Mouse (Mus musculus) hindbrain, embryonic 11.5 days (tissue): ENCODE data around the gene Rnf167. TPM values are rescaled to one million over a fixed set of nuclear protein-coding genes. Genes with fewer than 3 reads are reported as not detected.

Experiments
- ATAC-seq: fragments of 200-750 bp; cut with Nextera tagmentation; 2 replicates; pipeline ENCODE4 v1.8.0; 2017; ENCODE audit warnings: mild to moderate bottlenecking, moderate TSS enrichment, moderate library complexity; ENCODE audit not compliant: low FRiP score
- DNase-seq: peaks from one replicate; pipeline ENCODE4 v3.0.0-alpha.2; 2015; ENCODE audit warnings: low spot score
- H3K27ac ChIP-seq: fragments of 300-500 bp; sonication (generic); 2 replicates; pipeline ENCODE4 v1.5.1; 2014; ENCODE audit warnings: mild to moderate bottlenecking, low read depth, low read length
- H3K27me3 ChIP-seq: fragments of 300-500 bp; sonication (generic); 2 replicates; pipeline ENCODE4 v1.6.1; 2014; ENCODE audit warnings: mild to moderate bottlenecking, low read length, moderate library complexity, mixed read lengths; ENCODE audit not compliant: control insufficient read depth, insufficient read depth
- H3K36me3 ChIP-seq: fragments of 300-500 bp; sonication (generic); 2 replicates; pipeline ENCODE4 v1.6.1; 2014; ENCODE audit warnings: mild to moderate bottlenecking, low read length, moderate library complexity, mixed read lengths; ENCODE audit not compliant: control insufficient read depth, insufficient read depth
- H3K4me1 ChIP-seq: fragments of 300-500 bp; sonication (generic); replicated peaks from 2 replicates; pipeline ENCODE4 v1.6.1; 2014; ENCODE audit warnings: low read length, mixed read lengths; ENCODE audit not compliant: control insufficient read depth, insufficient read depth
- H3K4me2 ChIP-seq: fragments of 300-500 bp; sonication (generic); replicated peaks from 2 replicates; pipeline ENCODE4 v1.6.1; 2014; ENCODE audit warnings: mild to moderate bottlenecking, low read depth, low read length
- H3K4me3 ChIP-seq: fragments of 300-500 bp; sonication (generic); 2 replicates; pipeline ENCODE4 v1.5.1; 2014; ENCODE audit warnings: low read depth, low read length
- H3K9ac ChIP-seq: fragments of 300-500 bp; sonication (generic); 2 replicates; pipeline ENCODE4 v1.6.1; 2014; ENCODE audit warnings: low read depth, low read length
- H3K9me3 ChIP-seq: fragments of 300-500 bp; sonication (generic); 2 replicates; pipeline ENCODE4 v1.6.1; 2016; ENCODE audit warnings: low read length; ENCODE audit not compliant: control insufficient read depth
- WGBS: fragments of 180-500 bp; shearing (Covaris S2); extraction: QIAGEN DNeasy Blood & Tissue Kit; methylation state at CpG from one replicate; pipeline ENCODE4 v1.1.7; 2014; 5-methylcytosine and 5-hydroxymethylcytosine counted together
- polyA plus RNA-seq: library from polyadenylated mRNA; unstranded; fragments of >200 nt; fragmentation: Nextera tagmentation; extraction: Ambion mirVana; gene quantifications from 2 replicates; pipeline ENCODE4 v1.2.1, GENCODE M21; 2014

Gene Rnf167
- polyA plus RNA-seq, 1 experiment from 2014 or later = 94.3 TPM

DNA sequence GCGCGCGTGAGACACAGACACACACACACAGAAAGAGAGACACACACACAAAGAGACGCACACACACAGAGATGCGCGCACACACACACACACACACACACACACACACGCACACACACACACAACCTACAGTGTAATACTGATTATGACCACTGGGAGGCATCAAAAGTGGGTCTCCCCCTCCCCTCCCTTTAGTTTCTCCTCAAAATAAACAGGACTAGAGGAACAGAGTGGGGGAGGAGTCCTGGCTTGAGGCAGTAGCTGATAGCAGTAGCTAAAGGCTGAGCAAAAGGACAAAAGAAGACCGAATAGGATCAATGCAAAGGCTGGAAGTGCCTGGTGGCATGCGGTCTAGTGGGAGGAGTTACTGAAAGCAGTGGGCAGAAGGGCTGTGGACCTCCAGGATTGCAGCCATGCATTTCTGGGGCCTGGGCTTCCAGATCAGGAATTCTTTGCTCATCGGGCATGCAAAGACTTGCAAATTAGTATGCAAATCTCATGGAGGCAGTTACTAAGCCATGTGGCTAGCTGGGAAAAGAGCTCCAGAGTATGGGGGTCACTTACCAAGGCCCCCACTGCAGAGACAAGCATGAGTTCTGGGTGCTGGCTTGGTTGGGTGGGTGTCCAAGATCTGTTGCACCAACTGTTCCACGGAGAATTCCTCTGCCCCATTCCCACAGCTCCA, 35.0 kb downstream of the Rnf167 start:
- Histone ChIP-seq H3K9ac (0 out of 2 replicates have a peak overlapping the region, but pooled peaks have one; percentile 11), H3K36me3 (no peaks in the 10 kb centered on the region), H3K4me3 (no peak overlapping the region), H3K4me1 (peaks cover 7% of the 10 kb centered on the region; the same call in 1 of the 2 replicates), H3K4me2 (no peak overlapping the region), H3K27ac (peak overlapping the region; percentile 8), H3K27me3 (no peaks in the 10 kb centered on the region), H3K9me3 (no peaks in the 10 kb centered on the region)
- ATAC-seq (peak; percentile 83), DNase-seq (peak; percentile 83)
- WGBS = 14% methylated on average over 11 of the region's 11 CpGs

GRCm38 (mm10) chr11:70683640-70684039, 36.6 kb downstream of the Rnf167 start:
- WGBS = 86% methylated on average over 5 of the region's 5 CpGs
- DNase-seq = no peak
- no peaks in the 10 kb centered on the region for H3K27me3 ChIP-seq
- no peak overlapping the region for H3K4me3 ChIP-seq
- no peaks in the 10 kb centered on the region for H3K9me3 ChIP-seq
- no peaks in the 10 kb centered on the region for H3K36me3 ChIP-seq
- peaks cover 11% of the 10 kb centered on the region; the same call in 1 of the 2 replicates for H3K4me1 ChIP-seq
- ATAC-seq = no peak
- no peak overlapping the region for H3K9ac ChIP-seq
- H3K27ac ChIP-seq = no peak overlapping the region
- H3K4me2 ChIP-seq = no peak overlapping the region

DNA sequence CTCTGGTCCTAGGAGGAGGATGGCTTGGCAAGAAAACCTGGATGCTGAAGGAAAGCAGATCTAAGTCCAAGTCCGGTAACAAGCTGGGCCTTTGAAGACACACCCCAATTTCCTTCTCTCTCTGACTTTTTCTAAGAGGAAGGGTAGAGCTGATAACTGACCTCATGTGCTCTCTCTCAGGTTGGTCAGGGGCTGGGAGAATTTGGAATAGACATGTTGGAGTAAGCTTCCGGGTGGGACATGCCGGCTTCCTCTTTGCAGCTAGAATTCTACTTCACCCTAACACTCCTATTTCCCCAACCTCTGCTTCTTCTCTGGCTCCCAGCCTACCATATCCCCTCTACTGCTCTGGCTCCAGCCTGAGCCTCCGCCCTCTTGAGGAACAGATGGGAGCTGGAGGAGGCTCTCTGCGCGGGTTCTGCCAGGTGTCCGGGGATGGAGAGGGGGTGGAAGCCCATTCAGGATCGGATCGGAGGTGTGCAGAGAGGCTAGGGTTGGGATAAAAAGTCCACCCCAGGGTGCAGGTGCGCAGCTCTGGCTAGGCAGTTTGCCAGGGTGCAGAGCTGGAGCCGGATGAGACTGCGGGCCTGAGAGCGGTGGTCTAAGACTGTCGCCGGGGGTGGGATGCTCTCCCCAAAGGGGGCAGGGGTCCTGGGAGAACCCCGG, 40.0 kb downstream of the Rnf167 start:
- Histone ChIP-seq H3K4me1 (peaks cover 13% of the 10 kb centered on the region; the same call in 1 of the 2 replicates), H3K27me3 (no peaks in the 10 kb centered on the region), H3K4me3 (peak overlapping the region; percentile 67), H3K27ac (peak overlapping the region; percentile 61), H3K9ac (peak overlapping the region; percentile 84), H3K9me3 (no peaks in the 10 kb centered on the region), H3K4me2 (peak overlapping the region; percentile 80), H3K36me3 (no peaks in the 10 kb centered on the region)
- ATAC-seq = peak; percentile 73
- DNase-seq = peak; percentile 56
- WGBS = 5% methylated on average over 16 of the region's 16 CpGs

DNA sequence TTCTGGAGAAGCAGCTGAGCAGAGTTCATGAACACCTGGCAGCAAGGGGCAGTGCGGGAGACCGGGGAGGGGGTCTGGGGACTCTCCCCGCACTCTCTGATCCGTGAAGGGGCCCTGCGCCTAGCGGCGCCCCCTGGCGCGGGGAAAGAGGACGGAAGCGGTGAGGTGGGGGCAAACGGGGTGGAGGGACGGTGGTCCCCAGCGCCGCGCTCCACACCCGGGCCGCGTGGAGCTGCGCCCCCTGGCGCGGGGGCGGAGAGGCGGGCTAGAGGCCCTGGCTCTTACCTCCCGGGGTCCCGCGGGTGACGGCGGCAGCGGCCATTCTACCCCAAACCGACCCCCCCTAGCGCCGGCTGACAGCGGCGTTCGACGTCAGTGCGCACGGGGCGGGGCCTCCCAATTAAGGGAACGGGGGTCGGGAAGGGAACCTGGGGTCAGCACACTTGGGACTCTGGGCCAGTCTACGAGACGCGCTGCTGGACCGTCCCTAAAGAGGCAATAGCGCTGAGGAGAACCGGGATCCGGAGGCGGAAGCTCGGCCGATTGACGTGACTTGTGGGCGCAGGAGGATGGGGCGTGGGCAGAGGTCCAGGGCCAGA, 40.7 kb downstream of the Rnf167 start, which contains the start of gene Camta2:
Gene Camta2 (minus strand): TSS at position 505 of the 599 bp plus-strand sequence.
- Histone ChIP-seq H3K4me1 (peaks cover 9% of the 10 kb centered on the region; the same call in 1 of the 2 replicates), H3K36me3 (no peaks in the 10 kb centered on the region), H3K4me3 (peak within 1 kb of the TSS; percentile 67), H3K9ac (peak within 1 kb of the TSS; percentile 84), H3K27ac (peak within 1 kb of the TSS; percentile 61), H3K4me2 (peak within 1 kb of the TSS; percentile 80), H3K27me3 (no peaks in the 10 kb centered on the region), H3K9me3 (no peaks in the 10 kb centered on the region)
- WGBS = 0% methylated on average over 42 of the region's 55 CpGs
- DNase-seq (peak; percentile 89), ATAC-seq (peak; percentile 85)

DNA sequence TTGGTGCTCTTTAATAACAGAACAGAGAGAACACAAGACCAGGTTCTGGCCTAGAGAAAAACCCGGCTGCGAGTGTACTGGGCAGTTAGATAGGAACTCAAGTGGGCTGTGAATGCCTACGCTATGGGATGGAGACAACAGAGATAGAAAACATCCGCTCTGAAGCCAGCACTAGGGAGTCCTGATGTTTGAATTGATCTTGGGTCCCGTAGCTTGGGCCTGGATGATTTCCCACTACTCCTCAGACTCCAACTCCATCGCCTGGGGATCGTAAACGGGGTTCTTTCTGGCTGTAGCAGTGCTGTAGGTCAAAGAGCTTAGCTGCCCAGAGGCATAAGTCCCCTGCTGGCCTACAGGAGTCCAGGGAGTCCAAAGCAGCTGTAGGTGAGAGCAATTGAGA, 41.3 kb downstream of the Rnf167 start:
- ATAC-seq = 0 out of 2 replicates have a peak, but pooled peaks have one; percentile 11
- Histone ChIP-seq H3K9ac (peak overlapping the region; percentile 84), H3K36me3 (no peaks in the 10 kb centered on the region), H3K9me3 (no peaks in the 10 kb centered on the region), H3K27ac (peak overlapping the region; percentile 61; the same call in 1 of the 2 replicates), H3K4me1 (peaks cover 9% of the 10 kb centered on the region; the same call in 1 of the 2 replicates), H3K4me2 (peak overlapping the region; percentile 80), H3K27me3 (no peaks in the 10 kb centered on the region), H3K4me3 (peak overlapping the region; percentile 67)
- WGBS = 13% methylated on average over 8 of the region's 8 CpGs
- DNase-seq = no peak

DNA sequence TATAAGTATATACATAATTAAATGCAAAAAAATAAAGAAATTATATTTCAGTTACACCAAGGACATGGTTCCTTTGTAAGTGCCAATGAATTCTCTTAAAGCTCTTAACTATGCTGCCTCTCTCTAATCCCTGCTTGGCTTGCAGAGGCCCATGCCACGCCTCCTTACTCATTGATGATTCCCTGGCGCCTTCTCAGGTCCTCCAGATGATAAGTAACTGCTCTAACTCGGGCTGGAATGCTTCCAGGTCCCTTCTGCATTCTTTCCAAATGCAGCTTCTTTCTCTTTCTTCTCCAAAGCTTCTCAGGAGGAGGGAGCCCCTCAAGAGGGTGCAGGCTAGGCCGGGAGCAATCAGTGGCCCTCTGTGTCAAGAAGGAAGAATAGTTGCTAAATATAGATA, 42.5 kb downstream of the Rnf167 start:
- Histone ChIP-seq H3K4me1 (peaks cover 9% of the 10 kb centered on the region; the same call in 1 of the 2 replicates), H3K9ac (no peak overlapping the region), H3K27me3 (no peaks in the 10 kb centered on the region), H3K36me3 (no peaks in the 10 kb centered on the region), H3K4me2 (no peak overlapping the region), H3K27ac (no peak overlapping the region), H3K4me3 (no peak overlapping the region), H3K9me3 (no peaks in the 10 kb centered on the region)
- no peak for ATAC-seq
- no peak for DNase-seq
- 65% methylated on average over 4 of the region's 4 CpGs for WGBS

DNA sequence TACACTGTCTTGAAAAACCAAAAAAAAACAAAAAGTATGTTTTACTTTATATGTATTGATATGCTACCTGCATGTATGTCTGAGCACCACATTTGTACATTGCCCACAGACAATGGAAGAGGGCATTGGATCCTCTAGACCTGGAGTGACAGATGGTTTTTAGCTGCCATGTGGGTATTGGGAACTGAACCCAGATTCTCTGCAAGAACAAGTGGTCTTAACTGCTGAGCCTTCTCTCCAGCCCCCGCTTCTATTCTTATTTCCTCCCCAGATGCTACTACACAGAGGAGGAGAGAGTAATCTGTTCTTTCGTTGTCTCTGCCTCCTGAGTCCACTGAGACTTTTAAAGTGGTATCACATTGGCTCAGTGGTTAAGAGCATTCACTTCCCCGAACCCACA, 46.5 kb downstream of the Rnf167 start:
- Histone ChIP-seq H3K9me3 (no peaks in the 10 kb centered on the region), H3K4me2 (no peak overlapping the region), H3K4me3 (no peak overlapping the region), H3K27ac (no peak overlapping the region), H3K4me1 (peaks cover 3% of the 10 kb centered on the region; the same call in 1 of the 2 replicates), H3K36me3 (no peaks in the 10 kb centered on the region), H3K9ac (no peak overlapping the region), H3K27me3 (no peaks in the 10 kb centered on the region)
- ATAC-seq (no peak), DNase-seq (no peak)
- 71% methylated on average over 3 of the region's 3 CpGs for WGBS

GRCm38 (mm10) chr11:70697376-70697775, 50.3 kb downstream of the Rnf167 start:
- Histone ChIP-seq H3K9ac (no peak overlapping the region), H3K4me1 (peaks cover 6% of the 10 kb centered on the region), H3K27ac (no peak overlapping the region), H3K4me2 (no peak overlapping the region), H3K9me3 (no peaks in the 10 kb centered on the region), H3K27me3 (no peaks in the 10 kb centered on the region), H3K4me3 (no peak overlapping the region), H3K36me3 (no peaks in the 10 kb centered on the region)
- WGBS = 73% methylated on average over 3 of the region's 3 CpGs
- no peak for ATAC-seq
- no peak for DNase-seq
